Mouse (Mus musculus): ENCODE results near the gene Ccdc9b.

Ccdc9b gene

DNA sequence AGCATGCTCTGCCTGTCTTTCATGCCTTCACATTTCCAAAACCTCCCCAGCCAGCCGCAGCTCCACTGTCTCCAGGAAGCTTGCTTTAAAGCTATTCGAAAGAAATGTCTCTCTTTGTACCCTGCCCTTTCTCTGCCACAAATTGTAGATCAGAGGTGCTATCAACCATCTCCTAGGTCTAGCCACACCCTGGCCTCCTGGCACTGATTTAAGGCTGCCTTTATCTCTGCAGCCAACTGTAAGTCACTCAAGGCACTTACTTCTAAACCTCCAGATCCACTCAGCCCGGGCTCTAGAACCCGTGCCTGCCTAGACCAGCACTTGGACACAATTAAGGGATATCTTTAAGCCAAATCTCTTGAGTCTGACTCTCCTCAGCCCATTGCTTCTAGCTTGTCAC is 16.0 kb upstream of the Ccdc9b start:
- no peak for DNase-seq (ENCODE audit: low read depth, low spot score)

DNA sequence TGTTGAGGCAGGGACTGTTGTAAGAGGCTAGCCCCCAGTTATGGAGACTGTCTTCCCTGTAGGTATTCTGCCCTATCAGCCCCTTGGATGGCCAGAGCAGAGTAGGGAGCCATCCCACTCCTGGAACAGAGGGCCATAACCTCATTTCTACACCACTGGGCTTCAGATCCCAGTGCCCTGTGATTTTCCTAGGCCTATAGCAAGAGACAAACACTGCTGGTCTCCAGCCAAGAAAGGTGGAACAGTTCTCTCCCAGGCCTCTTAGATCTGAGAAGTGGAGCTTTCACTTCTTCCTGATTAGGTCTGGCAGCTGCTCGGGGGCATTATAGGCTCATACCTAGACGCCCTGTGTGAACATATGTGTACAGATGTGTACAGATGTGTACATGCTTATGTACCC is 13.8 kb upstream of the Ccdc9b start:
- no peak for DNase-seq (ENCODE audit: low read depth, low spot score)

DNA sequence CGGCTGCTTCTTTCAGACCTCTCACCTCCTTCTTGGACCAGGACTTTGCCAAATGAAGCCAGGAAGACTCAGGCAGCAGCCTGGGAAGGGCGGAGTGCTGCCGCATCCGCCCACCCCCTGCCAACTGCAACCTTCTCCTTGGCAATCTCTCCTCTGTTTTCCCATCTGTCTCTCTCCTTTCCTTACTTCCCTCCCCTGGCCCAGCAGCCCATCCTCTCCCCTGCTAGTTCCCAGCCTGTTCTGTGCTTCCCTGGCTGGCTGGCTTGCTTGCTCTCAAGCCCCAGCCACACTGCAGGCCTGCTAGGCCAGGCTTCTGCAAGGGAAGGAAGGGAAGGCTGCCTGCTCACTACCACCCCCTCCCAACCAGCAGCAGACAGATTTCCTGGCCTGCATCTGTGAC is 13.4 kb upstream of the Ccdc9b start:
- DNase-seq (ENCODE audit: low read depth, low spot score) = no peak

DNA sequence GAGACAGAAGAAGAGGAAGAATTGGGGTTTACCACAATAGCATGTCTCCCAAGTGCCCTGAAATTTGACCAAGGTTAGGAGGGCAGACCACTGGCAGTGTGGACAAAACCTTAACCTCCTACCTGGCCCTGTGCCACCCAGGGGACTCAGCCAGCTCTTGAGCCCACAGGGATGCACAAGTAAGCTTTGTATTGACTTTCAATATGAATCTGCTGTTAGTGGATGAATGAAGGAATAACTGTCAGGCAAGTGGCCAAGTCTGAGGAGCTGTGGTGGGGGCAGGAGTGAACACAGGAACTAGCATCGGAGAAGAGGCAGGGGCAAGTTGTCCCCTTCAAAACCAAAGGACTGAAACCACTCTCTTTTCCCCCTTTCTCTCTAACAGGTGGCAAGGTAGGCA is 12.9 kb upstream of the Ccdc9b start:
- DNase-seq (ENCODE audit: low read depth, low spot score) = no peak

DNA sequence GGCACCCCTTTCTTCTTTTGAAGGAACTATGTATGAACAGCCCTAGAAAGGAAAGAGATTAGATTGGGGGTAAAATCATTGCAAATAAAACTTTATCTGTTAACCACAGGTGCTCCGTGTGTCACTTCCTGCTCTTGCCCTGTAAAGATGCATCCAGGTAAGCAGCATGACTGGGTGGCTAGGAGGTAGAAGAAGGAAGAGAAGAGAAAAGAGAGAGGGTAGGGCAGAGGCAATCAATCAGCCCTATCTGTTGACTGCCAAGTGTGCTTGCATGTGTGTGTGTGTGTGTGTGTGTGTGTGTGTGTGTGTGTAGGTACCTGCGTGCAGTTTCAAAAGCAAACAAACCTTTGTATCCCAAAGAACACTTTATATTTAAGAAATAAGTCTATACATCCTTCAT is 12.1 kb upstream of the Ccdc9b start:
- DNase-seq (ENCODE audit: low read depth, low spot score) = no peak

DNA sequence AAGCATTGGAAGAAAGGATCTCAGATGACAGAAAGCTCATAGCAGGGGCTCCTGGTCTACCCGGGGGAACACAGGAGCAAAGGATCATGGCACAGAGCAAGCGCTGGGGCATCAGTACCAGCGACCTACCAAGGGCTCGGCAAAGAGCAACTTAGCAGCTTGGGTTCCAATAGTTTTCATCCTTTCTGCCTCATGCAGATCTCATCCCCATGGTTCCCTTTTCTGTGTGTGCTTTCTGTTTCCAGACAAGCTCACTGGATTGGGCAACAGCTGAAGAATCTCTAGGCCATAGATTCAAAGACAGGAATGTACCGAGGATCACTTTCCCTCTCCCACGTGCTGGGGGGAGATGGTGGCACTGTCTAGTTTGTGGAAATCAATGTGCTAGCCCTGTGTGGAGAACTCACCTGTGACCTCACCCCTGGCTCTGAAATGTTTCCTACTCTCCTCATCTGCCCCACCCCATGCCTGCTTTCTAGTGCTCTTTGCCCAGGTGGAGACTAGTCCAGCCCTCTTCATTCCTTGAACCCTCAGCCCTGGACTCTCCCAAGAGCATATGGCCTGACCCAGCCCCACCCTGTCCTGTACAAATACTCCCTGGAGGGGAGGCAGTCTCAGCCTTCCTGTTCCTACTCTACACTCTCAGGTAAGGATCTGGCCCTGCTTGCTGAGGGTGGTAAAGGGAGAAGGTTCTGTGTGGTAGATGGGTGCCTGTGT is 9.9 kb upstream of the Ccdc9b start, which contains the start of gene Phgr1:
Phgr1 (plus strand) TSS at position 612 of the 717 bp plus-strand sequence.
- DNase-seq (ENCODE audit: low read depth, low spot score) = no peak

DNA sequence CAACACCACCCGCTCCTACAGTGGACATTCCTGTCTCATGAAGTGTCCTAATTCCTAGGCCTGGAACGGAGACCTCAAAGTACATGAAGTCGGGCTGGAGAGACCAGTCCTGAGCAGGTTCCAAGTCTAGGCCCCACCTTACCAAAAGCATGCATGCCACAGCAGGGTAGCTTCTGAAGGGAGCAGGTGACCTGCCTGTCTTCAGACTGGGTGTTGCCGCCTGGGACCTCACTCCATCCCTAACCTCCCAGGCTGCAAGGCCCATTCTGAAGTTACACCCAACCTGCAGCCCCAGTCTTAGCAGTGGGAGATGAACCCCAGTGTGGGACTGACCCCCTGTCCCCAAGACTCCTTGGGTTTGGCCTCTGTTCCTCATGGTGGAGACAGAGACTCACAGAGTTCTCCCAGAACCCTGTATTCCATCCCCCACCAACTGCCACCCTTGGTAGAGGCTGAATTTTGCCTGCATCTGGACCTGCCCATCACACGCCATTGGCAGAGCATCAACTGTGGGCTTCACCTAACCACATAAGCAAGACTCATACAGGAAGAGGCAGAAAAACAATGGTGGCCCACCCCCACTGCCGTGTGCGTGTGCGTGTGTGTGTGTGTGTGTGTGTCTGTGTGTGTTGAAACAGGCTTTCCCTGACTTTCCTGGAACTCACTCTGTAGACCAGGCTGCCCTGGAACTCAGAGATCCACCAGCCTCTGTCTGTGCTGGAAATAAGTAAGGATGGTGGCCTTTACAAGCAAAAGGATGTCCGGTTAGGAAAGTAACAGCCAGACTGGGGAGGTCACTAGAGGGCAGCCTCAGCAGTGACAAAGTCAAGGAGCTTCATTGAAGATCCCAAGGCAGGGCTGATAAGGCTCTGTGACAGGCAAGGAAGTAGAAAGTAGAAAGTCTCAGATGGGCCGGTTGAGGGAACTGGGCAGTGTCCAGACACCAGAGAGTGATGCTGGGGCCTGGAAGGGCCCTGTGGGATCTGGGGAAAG is 3.9 kb upstream of the Ccdc9b start:
- no peak for DNase-seq (ENCODE audit: low read depth, low spot score)

DNA sequence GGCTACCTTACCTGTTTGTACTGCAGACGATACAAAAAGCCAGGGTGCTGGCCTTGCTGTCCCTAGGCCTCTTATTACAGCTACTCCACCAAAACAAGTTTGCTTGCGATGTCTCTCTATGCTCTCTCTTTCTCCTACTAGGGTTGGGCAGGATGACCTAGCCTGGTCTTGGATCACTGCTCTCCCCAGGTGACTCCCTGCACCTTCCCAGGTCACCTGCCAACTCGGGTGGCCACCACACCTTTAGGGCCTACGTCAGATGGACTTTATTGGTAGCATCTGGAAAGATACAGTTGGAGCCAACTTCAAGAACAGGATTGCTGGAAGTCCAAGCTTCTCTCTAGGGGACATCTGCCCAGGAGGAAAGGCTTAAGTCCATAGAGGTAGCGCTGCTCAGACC is 2.4 kb upstream of the Ccdc9b start:
- DNase-seq (ENCODE audit: low read depth, low spot score) = no peak

DNA sequence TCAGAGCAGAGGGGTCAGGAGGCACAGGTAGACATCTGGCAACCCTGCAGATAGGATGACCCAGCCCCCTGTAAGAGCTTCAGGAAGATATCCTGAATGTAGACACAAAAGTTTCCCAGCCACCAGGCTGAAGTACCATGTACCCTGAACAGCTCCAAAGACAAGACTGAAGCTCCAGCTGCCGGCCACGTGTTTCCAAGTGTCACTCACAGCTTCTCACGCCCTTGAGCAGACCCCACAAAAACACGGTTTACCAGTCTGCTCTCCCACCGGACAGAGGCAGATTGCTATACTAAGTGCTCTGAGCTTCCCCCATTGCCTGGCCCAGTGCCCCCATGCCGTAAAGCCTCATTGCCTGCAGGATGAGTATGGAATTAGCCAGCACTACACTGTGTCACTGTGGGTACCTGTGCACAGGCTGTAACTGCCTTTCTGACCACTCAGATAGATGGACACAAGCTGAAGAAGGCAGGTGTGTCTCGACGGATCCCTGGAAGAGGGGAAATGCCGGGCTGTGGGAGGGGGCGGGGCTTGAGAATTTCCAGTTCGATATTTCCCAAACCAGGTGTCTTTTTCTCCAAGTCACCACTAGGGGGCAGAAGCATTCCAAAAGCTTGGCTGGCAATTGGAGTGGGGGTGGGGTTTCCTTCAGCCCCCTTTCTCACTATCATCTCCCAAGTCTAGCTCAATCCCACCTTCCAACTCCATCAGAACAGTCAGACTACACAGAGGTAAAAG is 1.8 kb upstream of the Ccdc9b start:
- DNase-seq (ENCODE audit: low read depth, low spot score) = peak; percentile 51

DNA sequence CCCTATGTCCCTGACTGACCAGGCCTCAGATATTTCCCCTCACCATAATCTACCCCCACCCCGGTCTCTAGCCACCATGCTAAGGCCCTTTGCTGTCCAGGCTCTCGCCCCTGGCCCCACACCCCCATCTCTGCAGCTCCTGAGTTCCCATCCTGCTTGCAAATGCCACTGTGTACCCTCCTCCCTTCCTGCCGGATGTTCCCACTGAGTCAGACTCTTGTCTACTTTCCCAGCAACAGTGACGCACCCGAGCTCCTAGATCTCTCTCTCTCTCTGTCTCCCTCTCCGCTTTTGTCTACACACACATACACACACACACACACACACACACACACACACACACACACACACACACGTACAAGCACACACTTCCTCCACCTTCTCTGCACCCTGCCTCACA is 1.0 kb upstream of the Ccdc9b start:
- no peak for DNase-seq (ENCODE audit: low read depth, low spot score)

DNA sequence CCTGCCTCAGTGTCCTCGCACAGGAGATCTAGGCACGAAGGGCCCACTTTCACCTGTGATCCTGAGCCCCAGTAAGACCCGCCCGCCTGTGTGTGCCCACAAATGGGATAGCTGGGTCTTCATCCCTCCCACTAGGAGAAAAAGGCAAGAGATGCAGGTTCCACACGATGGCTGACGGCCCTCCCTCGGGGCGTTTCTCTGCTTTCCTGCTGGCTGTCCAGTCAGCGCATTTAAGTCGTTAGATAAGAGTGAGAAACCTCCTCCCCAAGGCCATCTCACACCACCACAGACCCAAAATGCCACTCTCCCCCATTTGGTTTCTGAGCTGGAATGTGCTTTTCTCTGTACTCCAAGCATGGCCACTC is 305 bp upstream of the Ccdc9b start:
- no peak for DNase-seq (ENCODE audit: low read depth, low spot score)

DNA sequence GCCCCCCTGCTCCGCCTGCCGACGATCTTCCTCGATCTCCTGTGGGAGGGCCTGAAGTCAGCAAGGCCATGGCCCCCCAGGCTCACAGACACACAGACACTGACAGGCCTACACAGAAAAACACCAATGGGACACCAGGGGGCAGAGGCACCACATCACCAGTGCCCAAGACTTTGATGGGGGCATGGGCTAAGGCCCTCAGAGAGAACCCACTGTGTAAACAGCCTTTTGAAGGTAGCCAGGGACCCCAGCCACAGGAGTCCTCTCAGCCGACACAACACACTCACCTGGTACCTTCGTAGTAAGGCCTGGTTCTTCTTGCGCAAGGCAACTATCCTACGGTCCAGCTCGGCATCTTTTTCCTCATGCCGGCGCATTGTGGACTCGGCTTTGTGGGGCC is 1.1 kb downstream of the Ccdc9b start:
- DNase-seq (ENCODE audit: low read depth, low spot score) = no peak

DNA sequence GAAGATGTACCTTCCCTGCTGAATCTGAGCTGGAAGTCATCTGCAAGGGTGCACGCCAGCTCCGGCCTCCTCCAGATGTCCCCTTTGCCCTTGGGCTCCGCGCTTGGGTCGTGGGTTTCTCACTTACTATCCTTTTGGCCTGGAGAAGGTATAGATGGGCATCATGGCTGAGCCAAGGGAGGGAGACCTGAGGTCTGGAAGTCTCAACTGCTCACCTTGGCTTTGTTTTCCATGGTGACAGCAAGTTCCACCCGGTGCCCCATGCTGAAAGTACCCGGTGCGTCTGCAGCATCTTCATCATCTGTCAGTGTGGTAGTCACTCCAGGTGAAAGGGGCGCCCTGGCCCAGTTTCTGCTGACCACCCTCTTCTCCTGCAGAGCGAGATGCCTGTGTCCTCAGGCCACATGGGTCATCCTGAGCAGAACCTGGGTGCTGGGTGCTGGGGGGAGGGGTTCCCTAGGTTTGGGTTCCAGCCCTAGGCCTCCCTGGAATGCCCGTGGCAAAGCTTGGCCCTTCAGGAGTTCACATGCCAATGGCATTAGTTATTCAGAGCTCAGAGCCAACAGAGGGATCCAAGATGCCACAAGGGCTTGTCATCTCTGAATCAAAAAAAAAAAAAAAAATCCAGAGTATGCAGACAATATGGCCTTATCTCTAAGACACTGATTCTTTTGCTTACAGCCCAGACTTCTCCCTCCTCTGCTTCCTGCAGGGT is 2.0 kb downstream of the Ccdc9b start:
- DNase-seq (ENCODE audit: low read depth, low spot score) = no peak

DNA sequence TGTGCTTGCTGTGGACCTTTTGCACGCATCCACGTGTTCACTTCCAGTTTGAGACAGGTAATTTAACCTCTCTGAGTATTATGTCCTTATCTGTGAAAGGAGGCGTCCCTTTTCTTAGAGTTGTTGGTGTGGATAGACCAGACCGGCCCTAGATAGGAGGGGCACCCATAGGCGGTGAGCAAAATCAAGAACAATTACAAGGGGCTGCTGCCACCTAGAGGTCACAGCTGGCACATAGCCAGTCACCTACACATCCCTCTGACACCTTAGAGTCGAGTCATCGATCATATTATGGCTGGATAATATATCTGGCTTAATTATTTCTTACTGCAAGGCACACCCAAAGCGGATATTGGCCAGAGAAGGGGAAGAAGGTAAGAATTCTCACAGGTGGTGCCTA is 2.6 kb downstream of the Ccdc9b start:
- peak; percentile 80 for DNase-seq (ENCODE audit: low read depth, low spot score)

DNA sequence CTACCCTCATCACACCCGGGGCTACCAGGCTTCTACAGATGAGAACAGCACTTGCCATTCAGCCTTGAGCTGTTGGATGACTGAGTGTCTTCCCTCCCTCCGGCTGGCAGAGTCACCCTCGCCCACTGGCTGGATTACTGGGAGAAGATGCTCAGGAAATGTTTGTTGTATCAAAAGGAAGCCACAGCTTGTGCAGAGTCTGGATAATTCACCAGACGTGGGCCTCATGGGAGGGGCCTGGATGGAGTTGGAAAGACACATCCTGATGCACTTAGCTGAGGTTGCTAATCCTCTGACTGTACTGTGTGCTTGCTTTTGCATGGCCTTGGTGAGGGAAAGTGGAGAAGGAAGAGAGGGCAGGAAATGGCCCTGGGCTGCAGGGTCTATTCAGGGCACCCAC is 6.4 kb downstream of the Ccdc9b start:
- DNase-seq (ENCODE audit: low read depth, low spot score) = no peak

DNA sequence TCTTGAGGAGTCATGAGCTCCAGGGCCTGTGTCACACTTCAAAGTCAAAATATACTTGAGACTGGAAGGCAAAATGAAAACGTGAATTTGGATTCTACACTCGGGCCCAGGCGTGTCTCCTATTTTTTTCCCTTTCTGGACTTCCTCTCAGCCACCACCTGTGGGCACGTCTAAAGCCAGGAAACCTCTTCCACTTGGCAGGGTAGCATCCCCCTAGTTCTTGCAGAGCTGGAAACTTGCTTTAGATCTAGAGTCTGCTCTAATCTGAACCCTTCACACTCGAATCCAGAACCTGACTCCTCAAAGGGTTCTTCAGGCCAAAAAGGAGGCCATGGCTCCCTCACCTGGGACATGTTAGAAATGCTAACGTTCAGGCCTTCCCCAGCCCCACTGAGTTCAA is 7.1 kb downstream of the Ccdc9b start:
- no peak for DNase-seq (ENCODE audit: low read depth, low spot score)

DNA sequence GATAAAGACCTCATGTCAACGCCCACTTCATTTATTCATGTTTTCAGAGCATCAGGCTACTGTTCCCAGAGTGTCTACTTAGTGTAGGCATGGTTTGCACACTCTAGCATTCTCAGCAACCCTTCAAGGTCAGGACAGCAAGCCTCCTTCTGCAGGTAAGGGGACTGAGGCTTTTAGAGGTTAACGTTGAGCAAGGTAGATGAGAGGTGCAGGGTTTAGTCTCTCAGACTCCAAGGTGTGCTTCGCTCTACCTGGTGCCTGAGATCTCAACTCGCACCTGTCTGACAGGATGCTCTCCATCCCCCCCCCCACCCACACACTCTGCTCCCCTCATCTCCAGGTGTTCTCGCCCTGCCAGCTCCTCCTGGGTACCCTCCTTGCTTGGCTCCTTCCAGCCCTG is 8.3 kb downstream of the Ccdc9b start:
- DNase-seq (ENCODE audit: low read depth, low spot score) = no peak

DNA sequence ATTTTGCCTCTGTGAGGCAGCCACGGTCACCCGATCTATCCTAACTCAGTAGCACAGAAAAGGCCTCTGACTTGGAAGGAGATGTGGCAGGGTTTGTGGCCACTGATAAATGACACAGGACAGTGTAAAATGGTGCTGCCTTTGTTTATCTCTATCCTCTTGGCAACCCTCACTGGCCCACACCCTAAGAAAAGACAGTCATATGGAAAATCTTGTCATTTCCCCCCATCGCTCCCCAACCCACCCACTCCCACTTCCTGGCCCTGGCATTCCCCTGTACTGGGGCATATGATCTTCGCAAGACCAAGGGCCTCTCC is 9.7 kb downstream of the Ccdc9b start:
- no peak for DNase-seq (ENCODE audit: low read depth, low spot score)

DNA sequence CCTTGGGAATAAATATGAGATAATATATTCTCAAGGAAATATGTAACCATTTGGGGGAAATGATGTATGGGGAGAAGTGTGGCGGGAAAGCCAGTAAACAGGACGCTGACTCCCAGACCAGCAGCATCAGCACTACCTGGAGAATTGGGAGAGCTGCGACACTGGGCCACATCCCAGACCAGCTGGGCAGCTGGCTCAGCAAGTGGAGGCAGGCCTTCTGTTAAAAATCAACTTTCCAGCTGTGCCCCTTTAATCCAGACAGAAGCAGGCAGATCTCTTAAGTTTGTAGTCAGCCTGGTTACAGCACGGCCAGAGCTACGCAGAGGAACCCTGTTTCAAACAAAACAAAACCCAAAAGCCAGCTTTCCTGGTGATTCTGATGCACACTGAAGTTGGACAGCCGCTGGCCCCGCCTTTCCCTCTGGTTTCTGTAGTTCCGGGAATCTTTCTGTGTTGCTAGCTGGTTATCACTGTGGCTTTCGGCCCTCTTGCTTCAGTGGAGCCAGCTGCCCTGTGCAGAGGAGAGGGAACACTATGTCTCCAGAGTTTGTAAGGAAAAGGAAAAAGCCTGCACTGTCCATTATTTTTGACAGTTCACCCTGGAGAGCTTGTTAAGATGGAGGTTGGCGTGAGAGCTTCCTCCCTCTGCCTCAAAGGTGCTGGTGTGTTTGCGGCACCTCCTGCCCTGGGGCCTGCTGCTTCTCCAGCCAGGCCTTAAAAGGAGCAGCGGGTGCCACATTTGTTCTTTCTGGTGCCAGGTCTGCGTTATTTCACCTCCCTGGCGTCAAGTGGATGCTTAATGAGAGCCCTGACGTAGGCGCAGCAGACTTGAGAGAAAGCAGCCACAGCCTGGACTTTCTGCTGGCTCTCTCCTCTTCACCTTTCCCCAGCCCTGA is 10.3 kb downstream of the Ccdc9b start:
- DNase-seq (ENCODE audit: low read depth, low spot score) = no peak

DNA sequence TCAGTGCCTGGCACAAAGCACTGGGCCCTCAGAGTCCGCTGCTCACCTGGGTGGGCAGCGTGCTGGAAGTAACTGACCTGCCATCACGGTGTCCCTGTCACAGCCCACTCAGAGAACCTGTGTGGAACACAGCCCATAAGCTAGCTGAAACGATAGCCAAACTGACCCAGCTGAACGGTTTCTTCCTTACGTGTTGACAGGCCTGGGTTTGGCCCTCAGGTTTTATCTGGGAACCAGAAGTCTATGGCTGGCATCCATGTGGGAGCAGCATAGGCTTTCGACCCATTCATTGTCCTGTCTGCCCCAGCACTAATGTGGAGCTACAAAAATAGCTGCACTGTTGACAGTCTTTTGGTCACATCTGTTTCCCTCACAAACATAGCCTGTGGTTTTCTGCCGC is 12.0 kb downstream of the Ccdc9b start:
- DNase-seq (ENCODE audit: low read depth, low spot score) = no peak

Data from CD4-positive helper T cell, adult 2 months (primary cell).